Mouse (Mus musculus) R1 (cell line): ENCODE measurements around the gene Palm2.

ENCODE experiments used
- DNase-seq: peaks from one replicate; pipeline ENCODE4 v3.0.0-alpha.2; 2018; ENCODE audit warnings: low read depth, low spot score

The Palm2 gene

GRCm38 (mm10) chr4:57513241-57513933, 79.3 kb downstream of the Palm2 start:
- DNase-seq = no peak

- peak; percentile 41 for DNase-seq
These were observed 80.2 kb downstream of the Palm2 start for GRCm38 (mm10) chr4:57514003-57514937.

- DNase-seq = no peak
These were observed 81.3 kb downstream of the Palm2 start for GRCm38 (mm10) chr4:57515356-57515755.

DNA sequence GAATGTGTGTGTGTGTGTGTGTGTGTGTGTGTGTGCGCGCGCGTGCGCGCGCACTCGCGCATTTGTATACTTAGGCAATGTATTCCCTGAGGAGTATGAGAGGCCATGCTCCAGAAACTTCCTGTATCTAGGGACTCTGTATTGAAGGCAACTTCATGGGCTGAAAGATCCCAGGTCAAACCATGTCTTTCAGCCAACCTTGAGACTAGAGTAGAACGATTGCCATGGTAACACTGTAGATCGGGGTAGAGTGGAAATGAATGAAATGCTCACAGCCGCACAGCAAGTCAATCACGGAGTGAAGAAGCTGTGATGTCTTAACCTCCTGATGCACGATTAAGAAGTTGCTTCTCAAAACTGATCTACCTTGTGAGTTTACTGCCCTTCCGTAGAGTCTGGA, 89.4 kb downstream of the Palm2 start:
- peak; percentile 71 for DNase-seq

- DNase-seq = no peak
These were observed 90.4 kb downstream of the Palm2 start for GRCm38 (mm10) chr4:57524461-57524860.

DNA sequence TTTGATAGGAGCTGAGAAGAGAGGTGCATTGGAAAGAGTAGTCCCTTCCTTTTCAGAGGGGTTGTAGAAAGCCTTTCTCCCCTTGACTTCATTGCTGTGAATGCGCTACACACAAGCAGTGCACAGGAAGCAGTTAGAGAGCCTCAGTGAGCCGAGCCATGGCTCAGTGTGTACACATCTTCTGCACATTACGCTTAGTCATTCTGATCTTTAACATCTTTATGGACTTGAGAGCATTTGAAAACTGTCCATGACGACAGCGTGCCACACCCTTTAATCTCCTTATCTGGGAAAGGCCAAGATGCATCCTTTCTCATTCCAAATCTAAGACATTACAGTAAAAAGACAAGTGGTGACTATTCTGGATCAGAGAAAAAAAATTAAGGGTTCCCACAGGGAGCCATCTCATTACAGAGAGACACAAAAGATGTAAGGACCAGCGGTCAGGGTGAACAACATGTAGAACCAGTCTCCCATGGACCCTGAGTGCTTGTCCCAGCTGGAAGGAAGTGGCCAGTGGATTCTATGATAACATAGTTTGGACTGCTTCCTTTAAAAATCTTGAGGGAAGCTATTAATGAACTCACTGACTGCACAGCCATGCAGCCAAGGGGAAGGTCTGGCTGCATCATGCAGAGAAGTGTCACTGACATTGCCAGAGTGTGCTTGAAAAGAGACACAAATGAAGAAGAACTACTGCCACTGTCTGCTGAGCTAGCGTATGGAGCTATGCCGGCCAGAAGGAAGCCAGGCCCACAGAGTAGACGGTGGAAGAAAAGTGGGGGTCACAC, 91.4 kb downstream of the Palm2 start:
- no peak for DNase-seq

- DNase-seq = no peak
These were observed 94.2 kb downstream of the Palm2 start for GRCm38 (mm10) chr4:57528296-57528695.

- DNase-seq = no peak
These were observed 99.6 kb downstream of the Palm2 start for GRCm38 (mm10) chr4:57533686-57534085.

- DNase-seq = no peak
These were observed 100.2 kb downstream of the Palm2 start for GRCm38 (mm10) chr4:57534232-57534631.

DNA sequence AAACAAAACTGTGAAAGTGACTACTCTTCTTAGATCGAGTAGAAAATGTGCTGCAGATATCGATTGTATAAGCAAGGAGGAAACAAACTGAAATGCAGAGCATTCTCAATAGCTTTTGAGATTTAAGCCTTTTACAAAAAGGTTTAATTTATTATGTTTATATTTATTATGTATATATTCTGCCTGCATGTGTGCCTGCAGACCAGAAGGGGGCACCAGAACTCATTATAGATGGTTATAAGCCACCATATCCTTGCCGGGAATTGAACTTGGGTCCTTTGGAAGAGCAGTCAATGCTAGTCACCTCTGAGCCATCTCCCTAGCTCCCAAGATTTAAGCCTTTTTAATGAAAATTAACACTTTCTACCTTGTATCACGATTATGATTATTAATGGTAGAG, 101.0 kb downstream of the Palm2 start:
- DNase-seq = peak; percentile 46

DNA sequence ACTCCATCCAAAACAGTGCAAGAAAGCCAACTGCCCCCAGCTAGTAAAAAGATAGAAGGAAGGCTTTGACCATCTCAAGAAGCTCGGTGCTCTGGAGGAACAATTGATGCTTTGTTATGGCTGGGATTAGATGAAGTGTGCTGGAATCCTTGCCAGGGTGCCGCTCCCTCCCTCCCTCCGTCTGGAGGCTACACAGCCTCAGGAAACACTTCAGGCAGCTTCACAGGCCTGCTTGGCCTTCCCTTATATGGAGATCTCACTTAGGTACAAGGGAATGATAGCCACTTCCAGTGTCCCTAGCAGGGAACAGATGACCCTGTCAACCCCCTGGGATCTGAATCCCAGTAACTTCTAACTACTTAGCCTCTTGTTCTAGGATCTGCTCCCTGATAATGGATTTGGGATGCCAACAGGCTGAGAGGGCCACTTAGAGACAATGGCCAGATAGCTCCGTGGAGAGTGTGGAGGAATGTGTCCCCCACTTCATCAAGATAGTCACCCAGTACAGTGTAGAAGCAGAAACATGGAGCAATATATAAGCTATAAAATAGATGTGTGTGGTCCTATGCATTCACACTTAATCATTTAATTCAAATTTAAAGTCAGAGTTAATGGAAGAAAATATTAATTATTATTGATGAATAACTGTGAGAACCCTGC, 104.1 kb downstream of the Palm2 start:
- peak; percentile 58 for DNase-seq

- peak; percentile 87 for DNase-seq
These were observed 109.7 kb downstream of the Palm2 start for GRCm38 (mm10) chr4:57543692-57544256.

DNA sequence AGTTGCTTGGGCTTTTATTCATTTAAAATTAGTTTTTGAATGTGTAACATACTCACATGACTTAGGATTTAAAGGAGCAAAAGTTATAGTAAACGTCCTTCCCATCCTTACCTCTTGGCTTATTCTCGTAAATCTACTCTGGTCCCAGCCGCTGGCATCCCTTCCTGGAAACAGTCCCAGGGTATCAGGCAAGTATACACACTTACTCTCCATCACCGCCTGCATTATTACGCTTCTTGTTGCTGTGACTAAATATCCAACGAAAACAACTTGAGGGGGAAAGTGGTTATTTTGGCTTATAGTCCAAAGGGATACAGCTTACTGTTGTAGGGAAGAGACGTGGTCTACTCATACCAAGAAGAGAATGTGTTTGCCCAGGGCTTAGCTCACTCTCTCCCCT, 113.7 kb downstream of the Palm2 start:
- no peak for DNase-seq

DNA sequence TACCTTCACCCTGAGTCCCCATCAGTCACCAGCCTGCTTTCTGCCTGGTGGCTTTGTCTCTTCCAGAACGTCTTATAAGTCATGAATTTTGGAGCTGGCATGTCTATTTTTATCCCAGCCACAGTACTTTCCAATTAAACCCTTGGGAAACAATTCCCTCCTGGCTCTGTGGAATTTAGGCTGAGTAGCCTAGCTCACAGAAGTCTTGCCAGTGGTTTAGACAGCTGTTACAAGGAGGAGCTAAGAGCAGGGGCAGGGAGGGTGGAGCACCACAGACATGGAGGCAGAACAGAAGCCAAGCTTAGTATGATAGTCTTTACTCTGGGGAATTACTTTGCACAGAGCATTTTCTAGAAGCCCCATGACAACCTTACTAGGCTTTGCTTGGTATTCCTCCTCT, 116.2 kb downstream of the Palm2 start:
- no peak for DNase-seq

GRCm38 (mm10) chr4:57557102-57557501, 123.1 kb downstream of the Palm2 start:
- no peak for DNase-seq

- no peak for DNase-seq
These were observed 125.4 kb downstream of the Palm2 start for GRCm38 (mm10) chr4:57559438-57559837.

GRCm38 (mm10) chr4:57560010-57560409, 126.0 kb downstream of the Palm2 start:
- DNase-seq = peak; percentile 82

- no peak for DNase-seq
These were observed 127.0 kb downstream of the Palm2 start for GRCm38 (mm10) chr4:57561055-57561454.

DNA sequence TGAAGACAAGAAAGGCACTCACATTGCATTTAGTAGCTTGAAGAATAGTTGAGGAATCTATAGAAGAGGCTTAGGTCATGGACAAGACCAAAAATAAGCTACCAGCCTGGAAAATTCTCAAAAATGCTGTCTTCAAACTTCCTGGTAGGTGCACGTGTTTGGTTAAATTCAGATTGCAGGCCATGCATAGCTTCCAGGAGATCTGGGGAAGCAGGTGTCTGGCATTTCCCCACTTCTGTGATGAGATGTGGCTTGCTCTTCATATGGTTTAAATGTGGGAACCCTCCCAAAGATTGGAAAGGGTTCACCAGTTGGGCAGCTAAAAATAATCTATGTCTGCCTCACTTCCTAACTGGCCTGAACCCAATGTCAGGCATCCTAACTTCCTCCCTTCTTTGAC, 131.2 kb downstream of the Palm2 start:
- no peak for DNase-seq

DNA sequence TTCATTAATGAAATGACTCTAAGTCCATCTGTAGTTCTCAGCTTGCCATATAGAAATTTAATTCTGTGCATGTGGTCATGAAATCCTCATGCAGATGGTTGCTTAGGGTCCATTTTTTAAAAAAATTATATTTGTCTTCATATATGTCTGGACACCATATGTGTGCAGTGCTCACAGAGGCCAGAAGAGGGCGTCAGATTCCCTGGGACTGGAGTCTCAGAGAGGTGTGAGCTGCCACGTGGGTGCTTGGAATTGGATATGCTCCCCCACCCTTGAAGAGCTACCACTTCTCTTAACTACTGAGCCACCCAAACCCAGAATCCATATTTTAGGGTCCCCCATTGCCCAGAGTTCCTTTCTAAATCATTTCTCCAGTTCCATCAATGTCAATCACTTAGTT, 131.8 kb downstream of the Palm2 start:
- DNase-seq = peak; percentile 50

DNA sequence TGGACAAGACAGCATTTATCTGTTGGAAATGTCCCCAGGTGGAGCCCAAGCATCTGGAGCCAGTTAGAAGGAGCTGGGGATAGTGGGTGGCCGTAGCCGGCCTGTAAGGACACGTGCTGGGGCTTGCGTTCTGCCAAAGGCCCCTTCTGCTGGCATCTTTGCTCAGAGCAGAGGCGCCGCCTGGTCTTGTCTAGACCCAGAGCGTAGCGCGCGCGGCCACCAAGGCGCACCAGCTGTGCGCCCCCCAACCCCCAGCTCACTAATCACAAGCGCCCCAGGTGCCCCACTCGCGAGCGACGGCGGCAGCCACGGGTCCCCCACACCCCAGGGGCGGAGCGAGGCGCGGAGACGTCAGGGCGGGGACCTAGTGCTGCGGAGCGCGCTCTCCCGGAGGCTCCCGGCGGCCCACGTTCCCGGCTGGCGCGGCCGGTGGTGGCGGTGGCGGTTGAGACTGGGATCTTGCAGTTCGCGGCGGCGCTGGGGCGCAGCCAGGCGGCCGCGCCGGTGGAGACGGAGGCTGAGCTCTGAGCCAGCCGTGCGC, 133.7 kb downstream of the Palm2 start, which contains the start of gene Pakap:
Gene Pakap, plus strand, starts transcription at position 514 of the 541 bp plus-strand sequence.
- peak; percentile 62 for DNase-seq
